Mouse (Mus musculus) thymus, postnatal 10 days (tissue): ENCODE data around the gene Neto2.
"Not testable (repeated sequence)": the region's sequence is repeated elsewhere in the genome, so short reads cannot be mapped to it uniquely, and the experiment has no call there.

Experiments
- DNase-seq, 2 experiments: peaks; one replicate each; pipeline ENCODE4 v3.0.0; 2021; ENCODE audit warnings: low spot score in 2 of 2

Gene Neto2

DNA sequence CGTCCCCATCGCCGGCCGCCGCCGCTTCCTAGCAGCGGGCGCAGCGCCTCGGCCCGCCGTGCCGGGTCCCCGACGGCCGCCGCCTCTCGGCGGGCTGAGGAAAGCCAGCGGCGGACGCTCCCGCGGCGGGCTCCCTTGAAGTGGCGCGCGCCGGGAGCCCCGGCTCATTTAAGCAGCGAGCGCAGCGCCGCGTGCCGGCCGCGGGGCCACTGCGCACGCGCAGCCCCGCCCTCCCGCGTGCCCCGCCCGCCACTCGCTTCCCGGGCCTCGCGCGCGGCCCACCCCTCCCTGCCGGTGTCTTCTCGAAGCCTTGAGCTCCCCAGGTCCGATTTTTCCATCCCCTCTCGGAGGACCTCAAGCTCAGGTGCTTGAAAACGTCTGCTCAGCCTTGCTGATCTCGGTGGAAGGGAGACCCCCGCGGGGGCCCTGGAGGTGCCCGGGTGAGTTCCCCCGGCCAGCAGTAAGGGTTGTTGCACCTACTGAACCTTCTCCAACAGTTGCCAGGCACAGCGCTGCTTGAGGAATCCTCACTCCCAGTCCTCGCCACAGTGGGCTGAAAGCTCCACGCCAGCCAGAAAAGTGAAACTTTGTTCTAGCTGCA lies at the start of gene Neto2:
Gene Neto2, minus strand, starts transcription at position 174 of the 601 bp plus-strand sequence.
- peak; percentile 73 to 85 for DNase-seq

- DNase-seq = no peak
Observed at GRCm38 (mm10) chr8:85745053-85745452, 44.3 kb upstream of the Neto2 start.

DNA sequence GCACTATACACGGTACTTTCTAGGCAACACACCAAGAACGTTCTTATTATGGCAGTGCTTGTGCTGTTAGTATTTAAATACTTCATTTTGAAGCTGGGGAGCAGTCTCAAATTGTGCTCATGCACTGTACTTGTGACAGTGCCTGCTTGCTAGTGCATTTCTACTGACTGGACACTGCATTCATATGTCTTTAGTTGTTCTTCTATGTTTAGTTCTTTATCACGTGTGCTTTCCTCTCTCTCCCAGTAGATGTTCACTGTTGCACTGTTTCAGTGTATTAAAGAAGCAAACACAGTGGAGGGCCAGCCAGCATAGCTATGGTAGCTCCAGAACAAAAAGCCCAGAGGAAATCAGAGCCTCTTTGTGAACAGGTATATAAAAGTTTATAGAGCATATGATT lies 29.8 kb upstream of the Neto2 start:
- no peak for DNase-seq

- DNase-seq = no peak
Observed at GRCm38 (mm10) chr8:85717271-85717670, 16.5 kb upstream of the Neto2 start.

DNA sequence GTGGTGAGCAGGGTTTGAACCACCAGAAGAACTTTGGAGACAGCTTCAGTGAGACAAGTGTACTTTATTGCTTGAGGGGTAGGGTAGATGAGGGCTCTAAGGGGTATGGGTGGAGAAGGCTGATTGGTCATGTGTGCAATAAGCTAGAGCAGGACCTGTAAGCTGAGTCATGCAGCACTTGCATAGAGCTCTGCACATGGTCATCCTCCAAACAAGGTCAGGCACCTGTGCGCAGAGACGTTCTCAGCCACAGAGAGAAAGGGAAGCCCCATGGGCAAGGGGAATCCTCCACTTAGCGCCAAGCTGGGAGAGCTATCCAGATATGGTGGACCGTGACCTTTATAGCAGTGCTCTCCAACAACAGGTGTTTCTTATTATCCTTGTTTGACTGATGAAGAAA lies 16.0 kb upstream of the Neto2 start:
- no peak for DNase-seq

GRCm38 (mm10) chr8:85706988-85707387 lies 6.3 kb upstream of the Neto2 start:
- DNase-seq = no peak

DNA sequence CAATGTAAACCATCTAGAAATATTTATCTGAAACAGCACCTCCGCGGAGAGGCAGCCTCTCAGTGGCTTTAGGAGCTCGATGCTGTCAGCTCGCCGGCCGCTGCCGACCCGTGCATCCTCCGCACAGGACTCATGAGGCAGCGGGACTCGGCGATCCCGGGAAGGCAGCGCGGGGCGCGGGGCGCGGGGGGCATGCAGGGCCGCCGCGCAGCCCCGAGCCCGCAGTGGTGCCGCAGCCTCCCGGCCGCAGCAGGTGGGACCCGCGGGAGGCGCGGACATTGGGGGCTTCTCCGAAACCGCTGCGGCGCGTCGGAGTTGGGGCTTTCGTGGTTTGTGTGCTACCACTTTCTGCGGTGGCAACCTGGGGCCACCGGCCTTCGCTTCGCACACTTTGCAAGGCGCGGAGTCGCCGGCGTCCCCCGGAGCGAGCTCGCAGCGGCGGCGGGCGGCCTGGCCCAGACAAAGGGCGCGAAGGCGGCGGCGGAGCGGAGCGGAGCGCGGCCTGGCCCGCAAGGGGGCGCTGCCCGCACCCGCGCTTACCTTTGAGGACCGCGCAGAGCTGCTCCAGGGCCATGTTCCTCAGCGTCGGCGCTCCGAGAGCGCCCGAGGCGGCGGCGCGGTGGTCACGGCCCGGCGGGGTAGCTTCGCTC lies 498 bp downstream of the Neto2 start:
- DNase-seq = peak; percentile 33 to 81

DNA sequence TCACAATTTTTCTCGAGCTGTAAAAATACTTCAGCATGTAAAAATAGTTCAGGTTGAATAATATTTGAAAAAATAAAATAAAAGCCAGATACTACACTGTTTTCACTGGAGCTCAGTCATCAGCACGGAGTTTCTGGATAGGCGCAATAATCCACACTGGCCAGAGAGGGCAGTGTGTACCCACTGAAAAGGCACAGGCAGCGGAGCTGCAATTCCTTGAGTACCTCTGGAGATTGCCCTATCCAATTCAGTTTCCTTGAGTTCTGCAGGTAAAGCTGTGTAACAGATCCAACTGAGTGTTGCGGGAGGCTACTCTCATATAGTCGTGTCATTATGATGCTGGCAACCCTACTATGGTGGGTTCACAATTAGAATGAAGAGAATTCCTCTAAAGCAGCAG lies 1.7 kb downstream of the Neto2 start:
- peak; percentile 25 to 60 for DNase-seq

DNA sequence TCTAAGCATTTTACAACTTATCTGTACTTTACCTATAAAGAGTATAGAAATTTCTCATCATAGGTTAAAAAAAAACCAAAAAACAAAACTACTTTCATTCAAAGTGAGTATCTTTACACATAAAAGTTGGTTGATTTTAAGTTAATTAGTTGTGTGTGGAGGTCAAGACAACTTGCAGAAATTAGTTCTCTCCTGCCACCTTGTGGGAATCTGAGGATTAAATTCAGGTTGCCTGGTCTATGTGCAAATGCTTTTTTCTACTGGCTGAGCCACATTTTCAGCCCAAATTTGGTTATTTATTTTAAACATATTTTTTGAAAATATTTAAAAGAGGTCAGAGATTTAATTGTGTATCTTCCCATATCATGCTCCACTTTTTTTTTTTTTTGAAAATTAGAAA lies 35.6 kb downstream of the Neto2 start:
- DNase-seq = peak in 1 of 2 experiments; percentile 31

DNA sequence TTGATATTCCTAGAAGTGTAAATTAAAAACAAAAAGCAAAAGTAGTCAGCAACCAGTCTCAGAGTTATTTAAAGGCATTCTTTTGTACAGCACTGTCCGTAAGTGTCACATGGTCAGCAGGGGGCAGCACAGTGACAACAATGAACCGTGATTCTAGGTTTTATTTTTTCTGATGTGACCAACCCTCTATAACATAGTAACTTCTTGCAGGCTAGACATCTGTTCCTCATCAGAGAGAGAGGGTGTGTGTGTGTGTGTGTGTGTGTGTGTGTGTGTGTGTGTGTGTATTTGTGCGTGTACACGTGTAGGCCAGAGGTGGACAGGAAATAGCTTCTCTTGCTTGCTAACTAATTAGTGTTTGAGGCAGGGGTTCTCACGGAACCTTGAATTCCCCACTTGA lies 38.7 kb downstream of the Neto2 start:
- peak; percentile 9 to 53 for DNase-seq

- DNase-seq = no peak
Observed at GRCm38 (mm10) chr8:85651201-85651600, 49.5 kb downstream of the Neto2 start.

DNA sequence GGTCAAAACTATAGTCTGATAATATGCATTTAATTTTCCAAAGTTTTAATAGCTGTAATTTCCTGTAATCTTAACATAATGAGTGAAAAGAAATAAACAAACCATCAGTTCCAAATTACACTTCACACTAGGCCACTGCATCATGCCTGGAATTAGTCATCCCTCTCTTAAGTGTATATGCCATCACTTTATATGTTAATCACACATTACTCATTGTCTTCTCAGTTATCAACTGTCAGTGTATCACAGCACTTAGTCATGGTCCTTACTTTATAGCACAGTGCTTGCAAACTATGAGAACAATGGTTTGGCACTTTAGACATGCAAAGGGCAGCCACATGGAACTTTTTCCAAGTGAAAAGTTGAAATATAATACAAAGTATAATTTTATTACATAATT lies 52.2 kb downstream of the Neto2 start:
- DNase-seq = no peak

DNA sequence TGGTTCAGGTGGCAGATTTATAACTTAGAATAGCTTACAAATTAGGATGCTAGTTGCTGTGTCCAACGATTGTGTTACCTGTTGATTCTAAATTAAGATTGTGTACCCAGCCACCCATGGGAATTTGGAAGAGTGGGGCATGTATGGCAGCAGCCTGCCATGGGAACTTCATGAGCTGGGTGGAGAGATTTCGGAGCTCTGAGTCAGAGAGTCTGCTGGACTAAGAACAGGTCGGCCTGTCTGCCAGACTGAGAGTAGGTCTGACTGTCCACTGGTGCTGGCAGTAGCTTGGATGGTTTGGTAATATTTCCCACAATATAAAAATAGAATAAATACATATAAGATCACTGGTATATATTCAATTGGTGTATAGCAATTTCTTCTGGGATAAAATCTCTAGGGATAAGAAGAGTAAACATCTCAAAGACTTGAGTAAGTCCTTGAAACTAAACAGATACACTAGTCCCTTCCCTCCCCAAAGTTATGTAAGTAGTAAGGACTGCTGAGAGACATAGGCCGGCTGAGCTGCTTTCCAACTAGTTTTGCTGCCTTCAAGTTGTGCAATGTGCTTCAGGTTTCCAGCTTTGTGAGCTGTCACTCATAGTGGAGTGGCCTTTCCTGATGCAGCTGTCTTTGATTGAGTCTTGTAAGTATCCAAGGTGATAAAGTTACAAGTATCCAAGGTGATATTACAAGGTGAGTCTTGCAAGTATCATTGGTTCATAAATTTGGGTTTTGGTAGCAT lies 55.6 kb downstream of the Neto2 start:
- DNase-seq = no peak

DNA sequence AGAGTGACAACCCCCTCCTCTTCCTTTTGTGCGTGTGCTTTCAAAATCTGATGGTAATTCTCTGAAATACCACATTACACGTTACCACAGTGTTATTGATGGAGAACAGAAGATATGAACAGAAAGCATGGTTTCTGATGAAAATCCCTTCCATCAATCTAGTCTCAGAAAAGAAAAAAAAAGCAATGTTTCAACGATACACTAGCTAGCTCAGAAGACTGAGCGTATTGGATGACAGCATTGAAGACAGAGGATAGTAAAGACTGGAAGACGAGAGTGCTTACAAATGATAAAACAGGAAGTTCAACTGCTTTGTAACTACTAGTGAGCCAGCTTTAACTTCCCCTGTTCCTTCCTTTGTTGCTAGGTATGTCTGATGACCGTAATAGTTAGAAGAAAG lies 76.3 kb downstream of the Neto2 start:
- DNase-seq = no peak

GRCm38 (mm10) chr8:85623246-85623645 lies 77.5 kb downstream of the Neto2 start:
- DNase-seq = no peak

DNA sequence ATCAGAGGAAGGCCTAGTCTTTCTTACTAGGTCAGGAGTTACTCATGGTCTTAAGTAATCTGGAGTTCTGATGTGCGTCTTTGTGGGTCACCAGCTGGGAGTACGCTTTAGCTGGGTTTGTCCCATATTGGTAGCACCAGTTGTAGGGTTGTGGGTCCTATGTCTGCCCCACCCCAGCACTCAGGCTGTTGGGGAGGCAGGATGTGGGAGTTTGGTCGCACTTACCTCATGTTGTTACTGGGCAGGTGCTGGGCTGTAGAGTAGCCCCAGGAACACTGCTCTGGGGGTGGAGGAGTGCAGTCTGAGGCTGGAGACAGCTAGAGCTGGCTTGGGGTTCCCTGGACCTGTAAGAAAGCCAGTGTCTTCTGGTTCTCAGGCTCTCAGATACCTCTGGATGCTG lies 81.9 kb downstream of the Neto2 start:
- no peak for DNase-seq

DNA sequence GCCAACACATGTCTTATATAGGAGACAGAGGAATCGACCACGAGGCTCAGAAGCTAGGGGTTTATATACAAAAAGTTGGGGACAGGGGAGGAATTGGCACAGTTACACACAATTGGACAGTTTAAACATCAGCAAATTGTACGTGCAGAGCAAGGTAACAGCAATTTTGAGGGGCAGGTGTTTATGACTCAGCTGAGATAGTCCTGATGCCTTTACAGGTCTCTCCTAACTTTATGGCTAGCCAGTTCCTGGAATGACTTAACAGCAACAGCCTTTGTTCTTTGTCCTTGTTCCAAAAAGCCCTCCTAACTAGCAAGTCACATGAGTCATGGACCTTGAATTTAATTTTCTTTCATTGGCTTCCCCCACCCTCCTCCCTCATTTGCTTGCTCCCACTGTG lies 83.6 kb downstream of the Neto2 start:
- not testable (repeated sequence) for DNase-seq

- no peak for DNase-seq
Observed at GRCm38 (mm10) chr8:85608836-85609235, 91.9 kb downstream of the Neto2 start.

DNA sequence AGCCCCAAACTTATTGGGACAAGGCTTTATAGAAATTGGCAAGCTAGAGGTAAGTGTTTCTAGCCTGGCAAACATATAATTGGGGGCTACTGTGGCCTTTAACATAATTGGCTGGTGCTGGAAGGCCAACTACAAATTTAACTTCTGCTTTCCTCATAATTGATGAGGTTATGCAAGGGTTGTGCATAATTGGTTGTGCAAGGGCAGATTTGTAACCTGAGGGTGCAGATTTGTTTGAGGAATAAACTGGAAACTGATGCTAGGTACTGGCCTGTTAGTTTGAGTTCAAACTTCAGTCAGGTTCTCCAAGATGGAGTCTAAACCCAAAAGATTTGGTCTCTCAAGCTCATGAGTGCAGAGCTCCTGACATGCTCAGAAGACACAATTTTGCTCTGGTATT lies 92.9 kb downstream of the Neto2 start:
- no peak for DNase-seq

DNA sequence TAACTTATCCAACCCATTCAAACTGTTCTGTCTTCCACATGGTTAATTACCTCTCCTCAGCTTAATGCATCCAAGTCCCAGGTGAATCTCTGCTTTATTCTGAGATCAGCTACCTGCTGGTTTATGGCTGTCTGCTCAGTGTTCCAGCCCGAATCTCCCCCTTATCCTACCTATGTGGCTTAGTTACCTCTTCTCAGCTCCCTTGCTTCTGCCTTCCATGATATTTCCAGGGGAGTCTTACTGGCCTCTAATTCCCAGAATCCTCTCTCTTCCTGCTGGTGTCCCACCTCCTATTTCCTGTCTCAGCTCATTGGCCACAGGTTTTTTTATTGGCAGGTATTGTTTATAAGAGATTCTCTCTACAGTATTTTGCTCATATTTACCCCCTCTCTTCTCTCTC lies 93.8 kb downstream of the Neto2 start:
- DNase-seq = no peak

GRCm38 (mm10) chr8:85606561-85606960 lies 94.2 kb downstream of the Neto2 start:
- no peak for DNase-seq

GRCm38 (mm10) chr8:85604201-85604600 lies 96.5 kb downstream of the Neto2 start:
- DNase-seq = no peak
